Mouse (Mus musculus): ENCODE data around the gene Gm20388. TPM values are rescaled to one million over a fixed set of nuclear protein-coding genes. Genes with fewer than 3 reads are reported as not detected.

Gene Gm20388
- polyA plus RNA-seq, 1 experiment from 2014 or later = not detected

DNA sequence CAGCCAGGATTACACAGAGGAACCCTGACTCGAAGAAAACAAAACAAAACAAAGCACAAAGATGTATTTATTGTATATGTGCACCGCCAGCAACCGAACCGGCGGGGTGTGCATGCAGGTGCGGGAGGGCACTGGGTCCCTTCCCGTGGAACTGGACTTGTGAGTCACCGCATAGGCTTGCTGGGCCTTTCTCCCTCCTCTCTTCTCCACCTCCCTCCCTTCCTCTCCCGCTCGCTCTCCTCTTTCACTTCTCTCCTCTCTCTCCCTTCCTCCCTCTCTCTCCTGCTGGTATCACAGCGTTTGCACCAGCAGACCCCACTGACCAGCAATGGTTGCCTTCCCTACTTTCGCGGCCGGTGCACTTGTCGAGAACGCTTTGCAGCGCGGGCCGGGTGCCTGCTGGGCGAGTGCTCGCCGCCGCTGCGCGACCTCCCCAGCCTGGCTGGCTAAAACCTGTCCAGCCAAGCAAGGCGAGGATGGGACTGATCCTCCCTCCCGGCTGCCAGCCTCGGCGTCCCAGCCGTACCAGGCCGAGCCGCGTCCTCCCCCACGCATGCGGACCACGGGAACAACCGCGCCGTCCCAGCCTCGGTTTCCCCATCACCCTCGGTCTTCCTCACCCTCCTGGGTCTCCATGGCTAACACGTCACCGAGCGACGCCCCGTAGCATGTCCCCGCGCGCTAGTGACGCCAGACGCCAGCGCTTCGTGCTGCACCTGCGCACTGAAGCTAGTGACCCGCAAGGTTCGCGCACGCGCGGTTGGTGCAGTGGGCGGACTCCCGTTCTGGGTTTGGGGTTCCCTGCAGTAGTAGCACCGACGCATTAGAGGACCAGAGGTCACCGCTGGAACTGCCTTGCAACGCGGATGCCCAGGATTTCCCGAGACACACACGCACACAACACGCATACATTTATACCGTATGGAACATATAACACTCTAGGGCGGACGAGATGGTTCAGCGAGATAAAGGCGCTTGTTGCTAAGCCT lies 1197.3 kb downstream of the Gm20388 start, which contains the start of gene Mthfsd:
TSS of gene Mthfsd (minus strand) at position 725 of the 989 bp plus-strand sequence.
- Histone ChIP-seq H3K27me3 (ENCODE audit: control insufficient read depth, insufficient read depth, low read length) (peaks cover 3% of the 10 kb centered on the region; the same call in 1 of the 2 replicates), H3K27ac (replicated peaks in 1 of 2; ENCODE audit: control insufficient read depth in 1 of 2, insufficient read depth in 1 of 2, low read depth in 2 of 2, low read length in 2 of 2) (peak within 1 kb of the TSS; percentile 18 to 76), H3K9me3 (ENCODE audit: control insufficient read depth, low read length) (no peaks in the 10 kb centered on the region), H3K4me3 (ENCODE audit: control insufficient read depth in 1 of 2, insufficient read depth in 1 of 2, low read depth in 1 of 2, low read length in 2 of 2) (peak within 1 kb of the TSS; percentile 63 to 94), H3K4me2 (ENCODE audit: low read length) (peak within 1 kb of the TSS; percentile 90), H3K4me1 (ENCODE audit: control insufficient read depth in 2 of 2, insufficient read depth in 2 of 2, low read length in 2 of 2) (peaks cover 3 to 31% of the 10 kb centered on the region in 2 experiments; a peak in 3 of 4 replicates), H3K36me3 (ENCODE audit: control insufficient read depth, insufficient read depth, low read length) (peaks cover 23% of the 10 kb centered on the region), H3K9ac (ENCODE audit: low read length) (peak within 1 kb of the TSS; percentile 92)
- WGBS = 1% methylated on average over 75 of the region's 75 CpGs
- ATAC-seq (ENCODE audit: insufficient number of reproducible peaks, insufficient read depth, low FRiP score, low read depth) = peak; percentile 83

DNA sequence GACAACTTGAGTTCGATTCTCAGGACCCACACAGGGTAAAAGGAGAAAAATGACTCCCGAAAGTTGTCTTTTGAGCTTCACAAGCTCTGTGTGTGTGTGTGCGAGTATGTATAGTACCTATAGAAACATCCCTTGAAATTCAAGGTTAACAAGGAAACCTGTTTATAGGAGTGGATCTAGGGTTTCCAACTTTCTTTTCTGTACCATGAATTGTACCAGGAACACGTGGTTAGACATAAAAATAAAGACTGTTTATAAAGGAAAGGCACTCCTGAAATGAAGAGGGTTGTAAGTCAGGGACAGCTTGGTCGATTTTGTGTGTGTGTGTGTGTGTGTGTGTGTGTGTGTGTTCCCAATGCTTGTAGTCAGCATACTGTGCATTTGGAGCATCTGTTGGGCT lies 1198.0 kb downstream of the Gm20388 start:
- Histone ChIP-seq H3K4me3 (ENCODE audit: control insufficient read depth in 1 of 2, insufficient read depth in 1 of 2, low read depth in 1 of 2, low read length in 2 of 2) (peak overlapping the region; percentile 63 to 94), H3K4me1 (ENCODE audit: control insufficient read depth in 2 of 2, insufficient read depth in 2 of 2, low read length in 2 of 2) (peaks cover 3 to 29% of the 10 kb centered on the region in 2 experiments; a peak in 3 of 4 replicates), H3K9ac (ENCODE audit: low read length) (peak overlapping the region; percentile 92), H3K4me2 (ENCODE audit: low read length) (peak overlapping the region; percentile 90), H3K36me3 (ENCODE audit: control insufficient read depth, insufficient read depth, low read length) (peaks cover 20% of the 10 kb centered on the region), H3K27me3 (ENCODE audit: control insufficient read depth, insufficient read depth, low read length) (peaks cover 5% of the 10 kb centered on the region), H3K27ac (replicated peaks in 1 of 2; ENCODE audit: control insufficient read depth in 1 of 2, insufficient read depth in 1 of 2, low read depth in 2 of 2, low read length in 2 of 2) (peak overlapping the region in 1 of 2 experiments; percentile 17; a peak in 3 of 4 replicates), H3K9me3 (ENCODE audit: control insufficient read depth, low read length) (no peaks in the 10 kb centered on the region)
- no peak for ATAC-seq (ENCODE audit: insufficient number of reproducible peaks, insufficient read depth, low FRiP score, low read depth)
- 20% methylated on average over 5 of the region's 5 CpGs for WGBS

DNA sequence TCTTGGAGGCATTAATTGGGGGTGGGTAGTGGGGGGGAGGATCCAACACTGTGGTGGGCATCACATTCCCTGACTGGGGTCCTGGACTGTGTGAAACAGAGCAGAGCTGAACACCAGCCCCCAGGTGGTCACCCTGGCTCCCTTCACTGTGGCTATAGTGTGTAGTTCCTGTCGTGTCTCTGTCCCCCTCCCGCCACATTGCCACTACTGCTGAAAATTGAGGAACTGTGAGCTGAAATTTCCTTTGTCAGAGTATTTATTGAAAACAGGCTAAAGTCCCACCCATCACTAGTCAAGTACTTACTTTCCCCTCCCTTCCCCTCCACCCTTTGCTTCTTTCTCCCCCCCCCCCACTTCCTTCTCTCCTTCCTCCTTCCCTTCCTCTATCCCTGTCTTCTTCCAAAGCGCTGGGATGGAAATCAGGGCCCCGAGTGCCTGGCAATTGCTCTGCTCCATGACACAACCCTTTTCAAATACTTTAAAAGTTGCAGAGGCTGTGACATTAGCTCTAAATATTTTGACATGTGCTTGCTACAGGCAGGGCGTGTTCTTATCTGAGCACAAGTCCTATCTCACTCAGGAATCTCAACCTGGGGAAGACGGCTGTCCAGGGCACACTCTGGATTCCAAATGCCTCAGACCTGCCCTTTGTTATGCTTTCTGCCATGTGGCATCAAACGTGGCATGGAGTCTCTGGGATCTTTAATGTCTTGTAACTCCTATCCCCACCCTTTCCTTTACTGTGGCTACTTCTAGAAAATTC lies 1200.7 kb downstream of the Gm20388 start:
- Histone ChIP-seq H3K27ac (replicated peaks in 1 of 2; ENCODE audit: control insufficient read depth in 1 of 2, insufficient read depth in 1 of 2, low read depth in 2 of 2, low read length in 2 of 2) (no peak overlapping the region), H3K9ac (ENCODE audit: low read length) (no peak overlapping the region), H3K36me3 (ENCODE audit: control insufficient read depth, insufficient read depth, low read length) (0 out of 2 replicates have a peak, but pooled peaks cover under 1% of the 10 kb centered on the region), H3K27me3 (ENCODE audit: control insufficient read depth, insufficient read depth, low read length) (peaks cover 28% of the 10 kb centered on the region), H3K4me2 (ENCODE audit: low read length) (no peak overlapping the region), H3K4me3 (ENCODE audit: control insufficient read depth in 1 of 2, insufficient read depth in 1 of 2, low read depth in 1 of 2, low read length in 2 of 2) (no peak overlapping the region), H3K9me3 (ENCODE audit: control insufficient read depth, low read length) (no peaks in the 10 kb centered on the region), H3K4me1 (ENCODE audit: control insufficient read depth in 2 of 2, insufficient read depth in 2 of 2, low read length in 2 of 2) (peaks cover 3 to 29% of the 10 kb centered on the region in 2 experiments; a peak in 3 of 4 replicates)
- no peak for ATAC-seq (ENCODE audit: insufficient number of reproducible peaks, insufficient read depth, low FRiP score, low read depth)
- 43% methylated on average over 7 of the region's 7 CpGs for WGBS

DNA sequence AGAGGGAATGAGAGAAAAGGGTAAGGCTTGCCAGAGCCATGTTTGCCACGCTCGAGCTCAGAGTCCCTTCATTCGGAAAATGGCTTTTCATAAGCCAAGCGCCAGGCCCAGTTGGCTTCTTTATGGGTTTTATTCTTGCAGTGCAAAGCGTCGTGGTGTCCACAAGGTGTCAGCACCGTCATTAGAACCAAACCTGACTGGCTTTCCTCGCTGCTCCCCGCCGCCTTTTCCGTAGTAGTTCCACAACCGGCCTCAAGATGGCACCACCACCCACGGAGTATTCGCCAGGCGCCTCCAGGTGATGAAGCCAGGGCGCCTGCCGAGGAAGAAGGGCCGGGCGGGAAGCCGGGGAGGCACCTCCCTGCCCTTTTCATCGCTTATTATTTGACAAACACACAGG lies 1202.6 kb downstream of the Gm20388 start:
- Histone ChIP-seq H3K4me3 (ENCODE audit: control insufficient read depth in 1 of 2, insufficient read depth in 1 of 2, low read depth in 1 of 2, low read length in 2 of 2) (no peak overlapping the region), H3K4me1 (ENCODE audit: control insufficient read depth in 2 of 2, insufficient read depth in 2 of 2, low read length in 2 of 2) (peaks cover 3 to 20% of the 10 kb centered on the region in 2 experiments; a peak in 3 of 4 replicates), H3K4me2 (ENCODE audit: low read length) (0 out of 2 replicates have a peak overlapping the region, but pooled peaks have one; percentile 23), H3K9me3 (ENCODE audit: control insufficient read depth, low read length) (0 out of 2 replicates have a peak, but pooled peaks cover 4% of the 10 kb centered on the region), H3K36me3 (ENCODE audit: control insufficient read depth, insufficient read depth, low read length) (no peaks in the 10 kb centered on the region; the same call in 1 of the 2 replicates), H3K27me3 (ENCODE audit: control insufficient read depth, insufficient read depth, low read length) (peaks cover 46% of the 10 kb centered on the region), H3K27ac (replicated peaks in 1 of 2; ENCODE audit: control insufficient read depth in 1 of 2, insufficient read depth in 1 of 2, low read depth in 2 of 2, low read length in 2 of 2) (no peak overlapping the region), H3K9ac (ENCODE audit: low read length) (peak overlapping the region; percentile 21; the same call in 1 of the 2 replicates)
- ATAC-seq (ENCODE audit: insufficient number of reproducible peaks, insufficient read depth, low FRiP score, low read depth) = no peak; the same call in 1 of the 2 replicates
- WGBS = 2% methylated on average over 21 of the region's 21 CpGs

DNA sequence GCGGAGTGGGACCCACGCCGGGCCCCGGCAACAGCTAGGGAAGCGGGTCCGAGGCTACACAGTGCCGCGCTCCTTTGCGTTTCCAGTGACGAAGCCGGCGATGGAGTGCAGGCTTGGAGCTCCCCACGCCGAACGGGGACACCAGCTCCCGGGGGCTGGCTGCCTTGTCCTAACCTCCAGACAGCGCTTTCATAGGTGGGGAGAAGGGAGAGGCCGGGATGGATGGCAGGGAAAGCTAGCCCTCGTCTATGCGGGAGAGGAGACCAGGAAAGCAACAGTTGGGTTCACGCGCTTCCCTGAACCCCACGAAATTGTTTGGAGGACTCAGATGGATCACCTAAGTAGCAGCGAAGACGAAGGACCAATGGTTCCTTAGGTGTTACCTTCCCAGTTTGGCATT lies 1204.5 kb downstream of the Gm20388 start:
- H3K4me2 ChIP-seq (ENCODE audit: low read length) = peak overlapping the region; percentile 78

DNA sequence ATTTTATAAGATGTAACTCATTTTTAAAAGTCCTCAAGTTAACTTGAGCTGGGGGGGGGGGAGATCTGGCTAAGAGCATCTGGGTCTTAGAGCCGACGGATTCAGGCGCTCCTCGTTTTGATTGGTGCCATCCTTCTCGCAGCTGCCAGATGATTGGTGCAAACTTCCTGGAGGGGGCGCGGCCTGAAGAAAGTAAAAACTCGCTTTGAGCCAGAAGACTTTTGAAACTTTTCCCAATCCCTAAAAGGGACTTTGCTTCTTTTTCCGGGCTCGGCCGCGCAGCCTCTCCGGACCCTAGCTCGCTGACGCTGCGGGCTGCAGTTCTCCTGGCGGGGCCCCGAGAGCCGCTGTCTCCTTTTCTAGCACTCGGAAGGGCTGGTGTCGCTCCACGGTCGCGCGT lies 1205.3 kb downstream of the Gm20388 start, which contains the start of gene Foxc2:
TSS of gene Foxc2 (plus strand) at position 224 of the 400 bp plus-strand sequence.
- Histone ChIP-seq H3K9ac (ENCODE audit: low read length) (peak within 1 kb of the TSS; percentile 71), H3K4me1 (ENCODE audit: control insufficient read depth in 2 of 2, insufficient read depth in 2 of 2, low read length in 2 of 2) (peaks cover 4 to 5% of the 10 kb centered on the region in 2 experiments; a peak in 2 of 4 replicates), H3K36me3 (ENCODE audit: control insufficient read depth, insufficient read depth, low read length) (no peaks in the 10 kb centered on the region; the same call in 1 of the 2 replicates), H3K27me3 (ENCODE audit: control insufficient read depth, insufficient read depth, low read length) (peaks cover 65% of the 10 kb centered on the region), H3K4me2 (ENCODE audit: low read length) (peak within 1 kb of the TSS; percentile 78), H3K27ac (replicated peaks in 1 of 2; ENCODE audit: control insufficient read depth in 1 of 2, insufficient read depth in 1 of 2, low read depth in 2 of 2, low read length in 2 of 2) (peak within 1 kb of the TSS; percentile 82 to 89), H3K4me3 (ENCODE audit: control insufficient read depth in 1 of 2, insufficient read depth in 1 of 2, low read depth in 1 of 2, low read length in 2 of 2) (peak within 1 kb of the TSS; percentile 50 to 70), H3K9me3 (ENCODE audit: control insufficient read depth, low read length) (0 out of 2 replicates have a peak, but pooled peaks cover 4% of the 10 kb centered on the region)
- peak; percentile 51; the same call in 1 of the 2 replicates for ATAC-seq (ENCODE audit: insufficient number of reproducible peaks, insufficient read depth, low FRiP score, low read depth)
- 0% methylated on average over 25 of the region's 25 CpGs for WGBS

More for the DNA sequence above, 1204.5 kb downstream of the Gm20388 start:
- H3K27ac ChIP-seq (replicated peaks in 1 of 2; ENCODE audit: control insufficient read depth in 1 of 2, insufficient read depth in 1 of 2, low read depth in 2 of 2, low read length in 2 of 2) = no peak overlapping the region
- 2% methylated on average over 25 of the region's 25 CpGs for WGBS
- ATAC-seq (ENCODE audit: insufficient number of reproducible peaks, insufficient read depth, low FRiP score, low read depth) = no peak
- H3K4me3 ChIP-seq (ENCODE audit: control insufficient read depth in 1 of 2, insufficient read depth in 1 of 2, low read depth in 1 of 2, low read length in 2 of 2) = peak overlapping the region; percentile 25 to 50
- H3K9ac ChIP-seq (ENCODE audit: low read length) = peak overlapping the region; percentile 13; the same call in 1 of the 2 replicates
- H3K9me3 ChIP-seq (ENCODE audit: control insufficient read depth, low read length) = 0 out of 2 replicates have a peak, but pooled peaks cover 4% of the 10 kb centered on the region
- peaks cover 3 to 4% of the 10 kb centered on the region in 2 experiments; a peak in 2 of 4 replicates for H3K4me1 ChIP-seq (ENCODE audit: control insufficient read depth in 2 of 2, insufficient read depth in 2 of 2, low read length in 2 of 2)
- no peaks in the 10 kb centered on the region; the same call in 1 of the 2 replicates for H3K36me3 ChIP-seq (ENCODE audit: control insufficient read depth, insufficient read depth, low read length)
- peaks cover 59% of the 10 kb centered on the region for H3K27me3 ChIP-seq (ENCODE audit: control insufficient read depth, insufficient read depth, low read length)

Measured in heart, embryonic 14.5 days (tissue).